ENCODE assay signal across 8 mouse cellular contexts in the genomic region with DNA sequence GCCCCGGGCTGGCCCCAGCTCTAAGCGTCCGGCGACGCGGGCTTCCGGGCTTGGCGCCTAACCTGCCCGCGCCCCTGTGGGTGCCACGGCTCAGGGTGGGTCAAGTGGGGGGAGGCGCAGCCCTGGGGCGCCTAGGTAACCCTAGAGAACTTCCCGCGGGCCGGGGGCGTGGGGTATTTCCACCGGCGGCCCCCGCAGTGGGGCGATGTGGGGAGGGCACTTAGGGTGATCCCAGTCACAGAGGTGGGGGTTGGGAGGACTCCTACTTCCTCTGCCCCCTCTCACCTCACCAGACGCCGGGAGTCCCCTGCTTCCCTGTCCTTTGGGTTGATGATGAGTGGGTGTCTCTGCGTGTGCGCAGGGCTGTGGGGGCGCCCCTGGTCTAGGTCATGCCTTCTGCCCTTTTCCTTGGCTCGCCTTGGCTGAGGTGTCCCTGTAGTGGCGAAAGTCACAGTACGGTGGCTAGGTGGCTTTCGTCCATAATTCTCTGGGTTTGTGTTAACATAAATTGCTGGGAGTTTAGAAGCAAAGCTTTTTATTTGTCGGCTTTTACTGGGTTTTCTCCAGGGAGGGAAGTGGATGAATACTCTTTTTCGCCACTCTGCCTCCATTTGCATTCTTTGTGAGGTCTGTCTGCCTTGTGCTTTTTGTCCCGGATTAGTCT. TPM values are rescaled to one million over a fixed set of nuclear protein-coding genes. Genes with fewer than 3 reads are reported as not detected.
DNase-seq lines count a peak whose midpoint lies in the region; ATAC-seq lines count a peak whose summit lies in the region.

No protein-coding gene starts in this region.

- peak overlapping the region; percentile 83 for H3K9ac ChIP-seq in embryonic facial prominence, embryonic 11.5 days (replicated peaks; ENCODE audit: low read length)
- peak overlapping the region; percentile 95 for H3K9ac ChIP-seq in heart, embryonic 11.5 days (ENCODE audit: low read depth, low read length)
- peak overlapping the region; percentile 94 for H3K9ac ChIP-seq in kidney, embryonic 14.5 days (ENCODE audit: low read depth, low read length)
- peak overlapping the region; percentile 92 for H3K9ac ChIP-seq in liver, embryonic 11.5 days (ENCODE audit: low read depth, low read length)
- peak overlapping the region; percentile 84 for H3K9ac ChIP-seq in stomach, embryonic 15.5 days

- H3K4me3 ChIP-seq in embryonic facial prominence, embryonic 11.5 days (ENCODE audit: low read depth, low read length) = peak overlapping the region; percentile 97
- peak overlapping the region; percentile 99 for H3K4me3 ChIP-seq in heart, embryonic 11.5 days (ENCODE audit: low read depth, low read length)
- H3K4me3 ChIP-seq in kidney, embryonic 14.5 days (ENCODE audit: low read length) = peak overlapping the region; percentile 96
- peak overlapping the region; percentile 92 for H3K4me3 ChIP-seq in liver, embryonic 11.5 days (ENCODE audit: low read depth, low read length)
- peak overlapping the region; percentile 97 for H3K4me3 ChIP-seq in stomach, embryonic 15.5 days (replicated peaks)

- H3K4me1 ChIP-seq in embryonic facial prominence, embryonic 11.5 days (ENCODE audit: control insufficient read depth, insufficient read depth, low read length) = no peaks in the 10 kb centered on the region; the same call in 1 of the 2 replicates
- peaks cover 20% of the 10 kb centered on the region for H3K4me1 ChIP-seq in heart, embryonic 11.5 days (ENCODE audit: control insufficient read depth, insufficient read depth, low read length)
- H3K4me1 ChIP-seq in kidney, embryonic 14.5 days (ENCODE audit: control insufficient read depth, insufficient read depth, low read length) = peaks cover 29% of the 10 kb centered on the region
- H3K4me1 ChIP-seq in liver, embryonic 11.5 days (replicated peaks; ENCODE audit: control insufficient read depth, insufficient read depth, low read length) = peaks cover 22% of the 10 kb centered on the region
- peaks cover 14% of the 10 kb centered on the region for H3K4me1 ChIP-seq in stomach, embryonic 15.5 days

- H3K27me3 ChIP-seq in embryonic facial prominence, embryonic 11.5 days (ENCODE audit: control insufficient read depth, insufficient read depth, low read length) = no peaks in the 10 kb centered on the region
- no peaks in the 10 kb centered on the region for H3K27me3 ChIP-seq in heart, embryonic 11.5 days (ENCODE audit: control insufficient read depth, insufficient read depth, low read length)
- H3K27me3 ChIP-seq in kidney, embryonic 14.5 days (ENCODE audit: control insufficient read depth, insufficient read depth, low read length) = no peaks in the 10 kb centered on the region
- H3K27me3 ChIP-seq in liver, embryonic 11.5 days (replicated peaks; ENCODE audit: control insufficient read depth, insufficient read depth, low read length) = no peaks in the 10 kb centered on the region
- H3K27me3 ChIP-seq in stomach, embryonic 15.5 days (replicated peaks) = no peaks in the 10 kb centered on the region

- H3K36me3 ChIP-seq in embryonic facial prominence, embryonic 11.5 days (replicated peaks; ENCODE audit: control insufficient read depth, insufficient read depth, low read depth, low read length) = no peaks in the 10 kb centered on the region
- 0 out of 2 replicates have a peak, but pooled peaks cover 3% of the 10 kb centered on the region for H3K36me3 ChIP-seq in heart, embryonic 11.5 days (ENCODE audit: control insufficient read depth, insufficient read depth, low read length)
- H3K36me3 ChIP-seq in kidney, embryonic 14.5 days (ENCODE audit: control insufficient read depth, insufficient read depth, low read length) = no peaks in the 10 kb centered on the region; the same call in 1 of the 2 replicates
- no peaks in the 10 kb centered on the region for H3K36me3 ChIP-seq in liver, embryonic 11.5 days (ENCODE audit: control insufficient read depth, insufficient read depth, low read length)
- no peaks in the 10 kb centered on the region for H3K36me3 ChIP-seq in stomach, embryonic 15.5 days

- peak; percentile 45 for ATAC-seq in embryonic facial prominence, embryonic 11.5 days (replicated peaks; ENCODE audit: insufficient number of reproducible peaks, low FRiP score, low TSS enrichment, low read depth)
- peak; percentile 19 for ATAC-seq in heart, embryonic 11.5 days (replicated peaks; ENCODE audit: insufficient number of reproducible peaks, low FRiP score, low TSS enrichment)
- peak; percentile 3 for ATAC-seq in kidney, embryonic 14.5 days (ENCODE audit: low FRiP score, low TSS enrichment)
- ATAC-seq in liver, embryonic 11.5 days (replicated peaks; ENCODE audit: low FRiP score) = peak; percentile 27; the same call in 1 of the 2 replicates
- ATAC-seq in stomach, embryonic 15.5 days (ENCODE audit: insufficient read depth, low FRiP score, low read depth) = peak; percentile 0; the same call in 1 of the 2 replicates

- DNase-seq in ovary, postnatal 36 days (ENCODE audit: low spot score) = peak; percentile 59
- DNase-seq in ovary, postnatal 10 days (ENCODE audit: low spot score) = no peak
- peak; percentile 57 for DNase-seq in embryonic facial prominence, embryonic 11.5 days (ENCODE audit: low spot score)
- peak; percentile 65 for DNase-seq in liver, embryonic 11.5 days (ENCODE audit: low spot score)
- DNase-seq in monocyte, adult 2 months (ENCODE audit: low read depth in 1 of 2, low spot score in 2 of 2) = peak; percentile 8 to 74

- 1% methylated on average over 30 of the region's 33 CpGs for WGBS in embryonic facial prominence, embryonic 11.5 days
- under 1% methylated on average over 33 of the region's 33 CpGs for WGBS in heart, embryonic 11.5 days (ENCODE audit: insufficient replicate concordance)
- WGBS in kidney, embryonic 14.5 days = under 1% methylated on average over 33 of the region's 33 CpGs
- 1% methylated on average over 33 of the region's 33 CpGs for WGBS in liver, embryonic 11.5 days
- WGBS in stomach, embryonic 15.5 days = under 1% methylated on average over 32 of the region's 33 CpGs

- peak overlapping the region; percentile 85 for H3K4me2 ChIP-seq in embryonic facial prominence, embryonic 11.5 days (ENCODE audit: low read depth, low read length)
- peak overlapping the region; percentile 76 for H3K4me2 ChIP-seq in heart, embryonic 11.5 days
- peak overlapping the region; percentile 72 for H3K4me2 ChIP-seq in kidney, embryonic 14.5 days (replicated peaks; ENCODE audit: low read depth, low read length)
- H3K4me2 ChIP-seq in liver, embryonic 11.5 days = peak overlapping the region; percentile 74
- peak overlapping the region; percentile 76 for H3K4me2 ChIP-seq in stomach, embryonic 15.5 days

- peak overlapping the region; percentile 99 for H3K27ac ChIP-seq in embryonic facial prominence, embryonic 11.5 days (replicated peaks; ENCODE audit: low read depth, low read length)
- peak overlapping the region; percentile 99 for H3K27ac ChIP-seq in heart, embryonic 11.5 days (ENCODE audit: low read depth, low read length)
- peak overlapping the region; percentile 99 for H3K27ac ChIP-seq in kidney, embryonic 14.5 days (ENCODE audit: low read depth, low read length)
- peak overlapping the region; percentile 98 for H3K27ac ChIP-seq in liver, embryonic 11.5 days (ENCODE audit: low read depth, low read length)
- peak overlapping the region; percentile 99 for H3K27ac ChIP-seq in stomach, embryonic 15.5 days

- H3K9me3 ChIP-seq in embryonic facial prominence, embryonic 11.5 days (replicated peaks; ENCODE audit: control insufficient read depth, low read length) = no peaks in the 10 kb centered on the region
- H3K9me3 ChIP-seq in heart, embryonic 11.5 days (replicated peaks; ENCODE audit: control insufficient read depth, low read length) = no peaks in the 10 kb centered on the region
- no peaks in the 10 kb centered on the region for H3K9me3 ChIP-seq in kidney, embryonic 14.5 days (ENCODE audit: control insufficient read depth, low read length)
- no peaks in the 10 kb centered on the region for H3K9me3 ChIP-seq in liver, embryonic 11.5 days (ENCODE audit: control insufficient read depth, low read length)
- no peaks in the 10 kb centered on the region for H3K9me3 ChIP-seq in stomach, embryonic 15.5 days

RNA-seq across cellular contexts. Expression of gene Skil, which starts 0.8 kb away (rescaled TPM):
- 34.8 and 37.7 TPM in 2 replicates for polyA plus RNA-seq in embryonic facial prominence, embryonic 11.5 days (2014; fragmentation: Nextera tagmentation; extraction: Ambion mirVana)
- 26.3 and 32.4 TPM in 2 replicates for polyA plus RNA-seq in heart, embryonic 11.5 days (2014; fragmentation: Nextera tagmentation; extraction: Ambion mirVana)
- polyA plus RNA-seq in kidney, embryonic 14.5 days (2014; fragmentation: Nextera tagmentation; extraction: Ambion mirVana) = 20.0 and 26.8 TPM in 2 replicates
- 14.2 and 16.6 TPM in 2 replicates for polyA plus RNA-seq in liver, embryonic 11.5 days (2014; fragmentation: Nextera tagmentation; extraction: Ambion mirVana)
- 19.3 and 21.6 TPM in 2 replicates for polyA plus RNA-seq in stomach, embryonic 15.5 days (2015; fragmentation: Nextera tagmentation; extraction: Ambion mirVana)

RNA-seq across cellular contexts. Expression of gene Cldn11, which starts 54.1 kb away (rescaled TPM):
- 28.3 and 36.7 TPM in 2 replicates for polyA plus RNA-seq in embryonic facial prominence, embryonic 11.5 days (2014; fragmentation: Nextera tagmentation; extraction: Ambion mirVana)
- polyA plus RNA-seq in heart, embryonic 11.5 days (2014; fragmentation: Nextera tagmentation; extraction: Ambion mirVana) = 5.2 and 6.6 TPM in 2 replicates
- 47.5 and 53.0 TPM in 2 replicates for polyA plus RNA-seq in kidney, embryonic 14.5 days (2014; fragmentation: Nextera tagmentation; extraction: Ambion mirVana)
- polyA plus RNA-seq in liver, embryonic 11.5 days (2014; fragmentation: Nextera tagmentation; extraction: Ambion mirVana) = 0.56 and 0.89 TPM in 2 replicates
- polyA plus RNA-seq in stomach, embryonic 15.5 days (2015; fragmentation: Nextera tagmentation; extraction: Ambion mirVana) = 4.9 and 6.6 TPM in 2 replicates
